Mouse (Mus musculus) erythroblast, embryonic 14.5 days (primary cell): ENCODE measurements around the gene Csmd2. TPM values are rescaled to one million over a fixed set of nuclear protein-coding genes. Genes with fewer than 3 reads are reported as not detected.

Experiments used
- H3K27me3 ChIP-seq: 2 replicates; pipeline ENCODE4 v1.6.1; 2012; ENCODE audit warnings: inconsistent platforms; ENCODE audit not compliant: control insufficient read depth
- H3K36me3 ChIP-seq: 2 replicates; pipeline ENCODE4 v1.6.1; 2012; ENCODE audit warnings: mild to moderate bottlenecking, inconsistent platforms; ENCODE audit not compliant: control insufficient read depth
- H3K4me1 ChIP-seq: 2 replicates; pipeline ENCODE4 v1.6.1; 2012; ENCODE audit warnings: inconsistent platforms; ENCODE audit not compliant: control insufficient read depth
- H3K4me3 ChIP-seq: replicated peaks from 2 replicates; pipeline ENCODE3; 2012; ENCODE audit warnings: moderate library complexity, mild to moderate bottlenecking, inconsistent platforms
- H3K9me3 ChIP-seq: 2 replicates; pipeline ENCODE4 v1.6.1; 2012; ENCODE audit warnings: low read length, inconsistent platforms, mixed read lengths; ENCODE audit not compliant: control insufficient read depth
- GATA1 ChIP-seq: IDR thresholded peaks from 2 replicates; pipeline ENCODE4 v1.6.1; 2012; ENCODE audit warnings: low read length, inconsistent platforms, mixed read lengths
- TAL1 ChIP-seq: IDR thresholded peaks from 3 replicates; pipeline ENCODE4 v1.6.1; 2012; ENCODE audit warnings: low read length, inconsistent platforms, mixed read lengths
- polyA plus RNA-seq: library from polyadenylated mRNA; stranded (reverse); fragments of >175 nt; gene quantifications from 2 replicates; pipeline ENCODE4 v1.2.3, GENCODE M21; 2012

The Csmd2 gene
- polyA plus RNA-seq, 1 experiment = not detected

GRCm38 (mm10) chr4:128550756-128551155 lies 563.1 kb downstream of the Csmd2 start:
- H3K27me3 ChIP-seq = no peaks in the 10 kb centered on the region
- H3K4me3 ChIP-seq = no peak overlapping the region
- H3K4me1 ChIP-seq = no peaks in the 10 kb centered on the region
- no peak for TF ChIP-seq GATA1
- TF ChIP-seq TAL1 = no peak
- H3K9me3 ChIP-seq = no peaks in the 10 kb centered on the region
- H3K36me3 ChIP-seq = no peaks in the 10 kb centered on the region

GRCm38 (mm10) chr4:128554198-128554597 lies 566.5 kb downstream of the Csmd2 start:
- TF ChIP-seq GATA1 (no peak), TAL1 (no peak)
- Histone ChIP-seq H3K36me3 (no peaks in the 10 kb centered on the region), H3K4me1 (no peaks in the 10 kb centered on the region), H3K9me3 (no peaks in the 10 kb centered on the region), H3K4me3 (no peak overlapping the region), H3K27me3 (no peaks in the 10 kb centered on the region)

- TF ChIP-seq GATA1 (no peak), TAL1 (no peak)
- Histone ChIP-seq H3K4me1 (no peaks in the 10 kb centered on the region), H3K4me3 (no peak overlapping the region), H3K36me3 (no peaks in the 10 kb centered on the region), H3K27me3 (no peaks in the 10 kb centered on the region), H3K9me3 (no peaks in the 10 kb centered on the region)
Observed at GRCm38 (mm10) chr4:128560327-128560726, 572.7 kb downstream of the Csmd2 start.

- H3K27me3 ChIP-seq = no peaks in the 10 kb centered on the region
- no peaks in the 10 kb centered on the region for H3K4me1 ChIP-seq
- H3K9me3 ChIP-seq = no peaks in the 10 kb centered on the region
- H3K36me3 ChIP-seq = no peaks in the 10 kb centered on the region; the same call in 1 of the 2 replicates
- no peak for TF ChIP-seq TAL1
- no peak for TF ChIP-seq GATA1
- no peak overlapping the region for H3K4me3 ChIP-seq
Observed at GRCm38 (mm10) chr4:128575811-128576210, 588.2 kb downstream of the Csmd2 start.

- TF ChIP-seq TAL1 (no peak), GATA1 (no peak)
- Histone ChIP-seq H3K4me3 (no peak overlapping the region), H3K9me3 (peaks cover 8% of the 10 kb centered on the region), H3K27me3 (no peaks in the 10 kb centered on the region), H3K4me1 (no peaks in the 10 kb centered on the region), H3K36me3 (no peaks in the 10 kb centered on the region; the same call in 1 of the 2 replicates)
Observed at GRCm38 (mm10) chr4:128579182-128579581, 591.5 kb downstream of the Csmd2 start.

- Histone ChIP-seq H3K4me1 (peaks cover 6% of the 10 kb centered on the region), H3K27me3 (no peaks in the 10 kb centered on the region), H3K36me3 (peaks cover 16% of the 10 kb centered on the region), H3K4me3 (no peak overlapping the region), H3K9me3 (no peaks in the 10 kb centered on the region)
- no peak for TF ChIP-seq TAL1
- no peak for TF ChIP-seq GATA1
Observed at GRCm38 (mm10) chr4:128593286-128593685, 605.6 kb downstream of the Csmd2 start.

GRCm38 (mm10) chr4:128594062-128594461 lies 606.4 kb downstream of the Csmd2 start:
- H3K36me3 ChIP-seq = peaks cover 9% of the 10 kb centered on the region
- no peak overlapping the region for H3K4me3 ChIP-seq
- peaks cover 6% of the 10 kb centered on the region for H3K4me1 ChIP-seq
- no peaks in the 10 kb centered on the region for H3K27me3 ChIP-seq
- TF ChIP-seq TAL1 = no peak
- no peak for TF ChIP-seq GATA1
- no peaks in the 10 kb centered on the region for H3K9me3 ChIP-seq

- TF ChIP-seq GATA1 (no peak), TAL1 (no peak)
- Histone ChIP-seq H3K36me3 (peaks cover 3% of the 10 kb centered on the region; the same call in 1 of the 2 replicates), H3K27me3 (no peaks in the 10 kb centered on the region), H3K4me1 (peaks cover 6% of the 10 kb centered on the region), H3K4me3 (no peak overlapping the region), H3K9me3 (no peaks in the 10 kb centered on the region)
Observed at GRCm38 (mm10) chr4:128597801-128598560, 610.3 kb downstream of the Csmd2 start.

GRCm38 (mm10) chr4:128606586-128606985 lies 618.9 kb downstream of the Csmd2 start:
- Histone ChIP-seq H3K4me1 (peaks cover 33% of the 10 kb centered on the region), H3K27me3 (no peaks in the 10 kb centered on the region), H3K9me3 (no peaks in the 10 kb centered on the region), H3K4me3 (no peak overlapping the region), H3K36me3 (peaks cover 19% of the 10 kb centered on the region)
- no peak for TF ChIP-seq TAL1
- no peak for TF ChIP-seq GATA1
